Mouse (Mus musculus): ENCODE measurements around the gene Dnah17. TPM values are rescaled to one million over a fixed set of nuclear protein-coding genes. Genes with fewer than 3 reads are reported as not detected.

The Dnah17 gene
- polyA plus RNA-seq, 1 experiment from 2014 or later = 0.20 TPM

GRCm38 (mm10) chr11:118015381-118016145 lies 114.9 kb downstream of the Dnah17 start:
- Histone ChIP-seq H3K4me3 (ENCODE audit: low read depth, low read length) (no peak overlapping the region), H3K4me2 (ENCODE audit: low read length) (no peak overlapping the region), H3K36me3 (ENCODE audit: control insufficient read depth, insufficient read depth, low read length) (peaks cover 19% of the 10 kb centered on the region), H3K27ac (ENCODE audit: low read length) (no peak overlapping the region), H3K4me1 (ENCODE audit: control insufficient read depth, insufficient read depth, low read length) (no peaks in the 10 kb centered on the region), H3K27me3 (ENCODE audit: control insufficient read depth, insufficient read depth, low read depth, low read length) (no peaks in the 10 kb centered on the region), H3K9ac (ENCODE audit: low read depth, low read length) (no peak overlapping the region), H3K9me3 (replicated peaks; ENCODE audit: control insufficient read depth, low read length, poor library complexity, severe bottlenecking) (no peaks in the 10 kb centered on the region)
- no peak for ATAC-seq
- 93% methylated on average over 8 of the region's 8 CpGs for WGBS

GRCm38 (mm10) chr11:118014391-118014995 lies 115.9 kb downstream of the Dnah17 start:
- 88% methylated on average over 12 of the region's 12 CpGs for WGBS
- Histone ChIP-seq H3K9me3 (replicated peaks; ENCODE audit: control insufficient read depth, low read length, poor library complexity, severe bottlenecking) (no peaks in the 10 kb centered on the region), H3K4me1 (ENCODE audit: control insufficient read depth, insufficient read depth, low read length) (0 out of 2 replicates have a peak, but pooled peaks cover 3% of the 10 kb centered on the region), H3K4me3 (ENCODE audit: low read depth, low read length) (no peak overlapping the region), H3K4me2 (ENCODE audit: low read length) (no peak overlapping the region), H3K36me3 (ENCODE audit: control insufficient read depth, insufficient read depth, low read length) (peaks cover 13% of the 10 kb centered on the region), H3K27ac (ENCODE audit: low read length) (no peak overlapping the region), H3K9ac (ENCODE audit: low read depth, low read length) (no peak overlapping the region), H3K27me3 (ENCODE audit: control insufficient read depth, insufficient read depth, low read depth, low read length) (no peaks in the 10 kb centered on the region)
- no peak for ATAC-seq

- Histone ChIP-seq H3K9ac (ENCODE audit: low read depth, low read length) (no peak overlapping the region), H3K27ac (ENCODE audit: low read length) (no peak overlapping the region), H3K27me3 (ENCODE audit: control insufficient read depth, insufficient read depth, low read depth, low read length) (no peaks in the 10 kb centered on the region), H3K4me1 (ENCODE audit: control insufficient read depth, insufficient read depth, low read length) (peaks cover 8% of the 10 kb centered on the region; the same call in 1 of the 2 replicates), H3K4me3 (ENCODE audit: low read depth, low read length) (no peak overlapping the region), H3K4me2 (ENCODE audit: low read length) (no peak overlapping the region), H3K36me3 (ENCODE audit: control insufficient read depth, insufficient read depth, low read length) (peaks cover 11% of the 10 kb centered on the region), H3K9me3 (replicated peaks; ENCODE audit: control insufficient read depth, low read length, poor library complexity, severe bottlenecking) (no peaks in the 10 kb centered on the region)
- no peak for ATAC-seq
- WGBS = 88% methylated on average over 2 of the region's 2 CpGs
Measured at GRCm38 (mm10) chr11:118013339-118013738, 117.1 kb downstream of the Dnah17 start.

GRCm38 (mm10) chr11:118012595-118012994 lies 117.8 kb downstream of the Dnah17 start:
- ATAC-seq = no peak
- H3K27ac ChIP-seq (ENCODE audit: low read length) = no peak overlapping the region
- no peaks in the 10 kb centered on the region for H3K27me3 ChIP-seq (ENCODE audit: control insufficient read depth, insufficient read depth, low read depth, low read length)
- no peak overlapping the region for H3K4me2 ChIP-seq (ENCODE audit: low read length)
- H3K4me3 ChIP-seq (ENCODE audit: low read depth, low read length) = no peak overlapping the region
- 93% methylated on average over 1 of the region's 1 CpGs for WGBS
- H3K36me3 ChIP-seq (ENCODE audit: control insufficient read depth, insufficient read depth, low read length) = peaks cover 11% of the 10 kb centered on the region
- H3K4me1 ChIP-seq (ENCODE audit: control insufficient read depth, insufficient read depth, low read length) = peaks cover 8% of the 10 kb centered on the region; the same call in 1 of the 2 replicates
- H3K9me3 ChIP-seq (replicated peaks; ENCODE audit: control insufficient read depth, low read length, poor library complexity, severe bottlenecking) = no peaks in the 10 kb centered on the region
- no peak overlapping the region for H3K9ac ChIP-seq (ENCODE audit: low read depth, low read length)

- ATAC-seq = no peak
- Histone ChIP-seq H3K36me3 (ENCODE audit: control insufficient read depth, insufficient read depth, low read length) (peaks cover 17% of the 10 kb centered on the region), H3K27ac (ENCODE audit: low read length) (no peak overlapping the region), H3K4me1 (ENCODE audit: control insufficient read depth, insufficient read depth, low read length) (peaks cover 8% of the 10 kb centered on the region; the same call in 1 of the 2 replicates), H3K9ac (ENCODE audit: low read depth, low read length) (no peak overlapping the region), H3K4me2 (ENCODE audit: low read length) (no peak overlapping the region), H3K9me3 (replicated peaks; ENCODE audit: control insufficient read depth, low read length, poor library complexity, severe bottlenecking) (no peaks in the 10 kb centered on the region), H3K27me3 (ENCODE audit: control insufficient read depth, insufficient read depth, low read depth, low read length) (no peaks in the 10 kb centered on the region), H3K4me3 (ENCODE audit: low read depth, low read length) (no peak overlapping the region)
- 44% methylated on average over 4 of the region's 4 CpGs for WGBS
Measured at GRCm38 (mm10) chr11:118009865-118010571, 120.4 kb downstream of the Dnah17 start.

- Histone ChIP-seq H3K9ac (ENCODE audit: low read depth, low read length) (no peak overlapping the region), H3K27me3 (ENCODE audit: control insufficient read depth, insufficient read depth, low read depth, low read length) (no peaks in the 10 kb centered on the region), H3K27ac (ENCODE audit: low read length) (no peak overlapping the region), H3K4me2 (ENCODE audit: low read length) (no peak overlapping the region), H3K36me3 (ENCODE audit: control insufficient read depth, insufficient read depth, low read length) (peaks cover 15% of the 10 kb centered on the region), H3K4me3 (ENCODE audit: low read depth, low read length) (no peak overlapping the region), H3K4me1 (ENCODE audit: control insufficient read depth, insufficient read depth, low read length) (peaks cover 8% of the 10 kb centered on the region; the same call in 1 of the 2 replicates), H3K9me3 (replicated peaks; ENCODE audit: control insufficient read depth, low read length, poor library complexity, severe bottlenecking) (no peaks in the 10 kb centered on the region)
- ATAC-seq = no peak
- WGBS = 77% methylated on average over 8 of the region's 8 CpGs
Measured at GRCm38 (mm10) chr11:118008843-118009242, 121.6 kb downstream of the Dnah17 start.

GRCm38 (mm10) chr11:118008144-118008805 lies 122.2 kb downstream of the Dnah17 start:
- H3K4me3 ChIP-seq (ENCODE audit: low read depth, low read length) = no peak overlapping the region
- WGBS = 61% methylated on average over 5 of the region's 5 CpGs

GRCm38 (mm10) chr11:118007460-118008143 lies 122.8 kb downstream of the Dnah17 start:
- Histone ChIP-seq H3K9ac (ENCODE audit: low read depth, low read length) (no peak overlapping the region), H3K4me1 (ENCODE audit: control insufficient read depth, insufficient read depth, low read length) (peaks cover 8% of the 10 kb centered on the region; the same call in 1 of the 2 replicates), H3K36me3 (ENCODE audit: control insufficient read depth, insufficient read depth, low read length) (peaks cover 25% of the 10 kb centered on the region), H3K27me3 (ENCODE audit: control insufficient read depth, insufficient read depth, low read depth, low read length) (no peaks in the 10 kb centered on the region), H3K9me3 (replicated peaks; ENCODE audit: control insufficient read depth, low read length, poor library complexity, severe bottlenecking) (no peaks in the 10 kb centered on the region), H3K4me2 (ENCODE audit: low read length) (no peak overlapping the region), H3K27ac (ENCODE audit: low read length) (no peak overlapping the region), H3K4me3 (ENCODE audit: low read depth, low read length) (no peak overlapping the region)
- ATAC-seq = no peak
- 76% methylated on average over 8 of the region's 8 CpGs for WGBS

More at GRCm38 (mm10) chr11:118008144-118008805, 122.2 kb downstream of the Dnah17 start:
- Histone ChIP-seq H3K36me3 (ENCODE audit: control insufficient read depth, insufficient read depth, low read length) (peaks cover 20% of the 10 kb centered on the region), H3K27ac (ENCODE audit: low read length) (no peak overlapping the region), H3K4me1 (ENCODE audit: control insufficient read depth, insufficient read depth, low read length) (peaks cover 8% of the 10 kb centered on the region; the same call in 1 of the 2 replicates), H3K27me3 (ENCODE audit: control insufficient read depth, insufficient read depth, low read depth, low read length) (no peaks in the 10 kb centered on the region), H3K4me2 (ENCODE audit: low read length) (no peak overlapping the region), H3K9ac (ENCODE audit: low read depth, low read length) (no peak overlapping the region), H3K9me3 (replicated peaks; ENCODE audit: control insufficient read depth, low read length, poor library complexity, severe bottlenecking) (no peaks in the 10 kb centered on the region)
- ATAC-seq = no peak
